Mouse (Mus musculus) midbrain, postnatal 0 days (tissue): ENCODE results near the gene Lama5. TPM values are rescaled to one million over a fixed set of nuclear protein-coding genes. Genes with fewer than 3 reads are reported as not detected.
"Not testable (repeated sequence)": the region's sequence is repeated elsewhere in the genome, so short reads cannot be mapped to it uniquely, and the experiment has no call there.

Source experiments
- ATAC-seq: fragments of 200-750 bp; cut with Nextera tagmentation; 2 replicates; pipeline ENCODE4 v1.8.0; 2017; ENCODE audit warnings: moderate number of reproducible peaks, mild to moderate bottlenecking, moderate TSS enrichment, moderate library complexity; ENCODE audit not compliant: low FRiP score
- DNase-seq: peaks from one replicate; pipeline ENCODE4 v3.0.0-alpha.2; 2015; ENCODE audit warnings: low spot score
- H3K27ac ChIP-seq: fragments of 300-500 bp; sonication (generic); 2 replicates; pipeline ENCODE4 v1.5.1; 2014; ENCODE audit warnings: low read depth, mild to moderate bottlenecking, low read length, mixed read lengths
- H3K27me3 ChIP-seq: fragments of 300-500 bp; sonication (generic); 2 replicates; pipeline ENCODE4 v1.6.1; 2014; ENCODE audit warnings: low read length, control low read depth, mixed read lengths; ENCODE audit not compliant: insufficient read depth
- H3K36me3 ChIP-seq: fragments of 300-500 bp; sonication (generic); 2 replicates; pipeline ENCODE4 v1.6.1; 2014; ENCODE audit warnings: low read length, control low read depth, mixed read lengths; ENCODE audit not compliant: insufficient read depth
- H3K4me1 ChIP-seq: fragments of 300-500 bp; sonication (generic); 2 replicates; pipeline ENCODE4 v1.6.1; 2014; ENCODE audit warnings: mild to moderate bottlenecking, control low read depth, antibody characterized with exemption, low read length, mixed read lengths; ENCODE audit not compliant: insufficient read depth
- H3K4me2 ChIP-seq: fragments of 300-500 bp; sonication (generic); 2 replicates; pipeline ENCODE4 v1.6.1; 2014; ENCODE audit warnings: low read depth, mild to moderate bottlenecking, low read length, mixed read lengths; ENCODE audit not compliant: poor library complexity, severe bottlenecking
- H3K4me3 ChIP-seq: fragments of 300-500 bp; sonication (generic); 2 replicates; pipeline ENCODE4 v1.5.1; 2014; ENCODE audit warnings: low read depth, mild to moderate bottlenecking, low read length, moderate library complexity
- H3K9ac ChIP-seq: fragments of 300-500 bp; sonication (generic); replicated peaks from 2 replicates; pipeline ENCODE4 v1.6.1; 2014; ENCODE audit warnings: mild to moderate bottlenecking, low read length, moderate library complexity, mixed read lengths; ENCODE audit not compliant: poor library complexity, severe bottlenecking
- H3K9me3 ChIP-seq: fragments of 300-500 bp; sonication (generic); 2 replicates; pipeline ENCODE4 v1.6.1; 2016; ENCODE audit warnings: low read length, control low read depth
- CTCF ChIP-seq: IDR thresholded peaks from 2 replicates; pipeline ENCODE4 v1.5.1; 2016; ENCODE audit warnings: antibody characterized with exemption, mild to moderate bottlenecking
- WGBS: fragments of 180-500 bp; shearing (Covaris S2); extraction: QIAGEN DNeasy Blood & Tissue Kit; methylation state at CpG from one replicate; pipeline ENCODE4 v1.1.7; 2014; 5-methylcytosine and 5-hydroxymethylcytosine counted together
- polyA plus RNA-seq: library from polyadenylated mRNA; unstranded; fragments of >200 nt; fragmentation: Nextera tagmentation; extraction: Ambion mirVana; gene quantifications from 2 replicates; pipeline ENCODE4 v1.2.1, GENCODE M21; 2015
- total RNA-seq: library from RNA; depleted of rRNA; stranded (reverse); fragments of >200 nt; gene quantifications from 2 replicates; pipeline ENCODE4 v1.2.3, GENCODE M21; 2014

Lama5 gene
- total and polyA plus RNA-seq, 2 experiments from 2014 or later: 1.8 to 8.9 TPM

GRCm38 (mm10) chr2:180260610-180261480 lies 35.2 kb upstream of the Lama5 start:
- 64% methylated on average over 8 of the region's 8 CpGs for WGBS
- H3K27me3 ChIP-seq: no peaks in the 10 kb centered on the region
- H3K27ac ChIP-seq: no peak overlapping the region
- no peaks in the 10 kb centered on the region for H3K9me3 ChIP-seq
- H3K4me1 ChIP-seq: 0 out of 2 replicates have a peak, but pooled peaks cover 2% of the 10 kb centered on the region
- H3K9ac ChIP-seq: no peak overlapping the region
- peaks cover 40% of the 10 kb centered on the region for H3K36me3 ChIP-seq
- ATAC-seq (no peak), DNase-seq (no peak)
- TF ChIP-seq CTCF: no peak
- H3K4me2 ChIP-seq: no peak overlapping the region
- H3K4me3 ChIP-seq: no peak overlapping the region

GRCm38 (mm10) chr2:180259826-180260609 lies 34.4 kb upstream of the Lama5 start:
- H3K4me3 ChIP-seq, H3K27me3 ChIP-seq, DNase-seq, H3K9me3 ChIP-seq, ATAC-seq, H3K4me1 ChIP-seq, H3K4me2 ChIP-seq, H3K9ac ChIP-seq, H3K27ac ChIP-seq: not testable (repeated sequence)
- H3K36me3 ChIP-seq: peaks cover 38% of the 10 kb centered on the region
- 76% methylated on average over 17 of the region's 17 CpGs for WGBS

GRCm38 (mm10) chr2:180258951-180259484 lies 33.4 kb upstream of the Lama5 start:
- not testable (repeated sequence) for H3K9me3 ChIP-seq, H3K4me3 ChIP-seq, ATAC-seq, H3K9ac ChIP-seq, H3K27me3 ChIP-seq, DNase-seq, H3K4me2 ChIP-seq, H3K4me1 ChIP-seq, H3K27ac ChIP-seq
- peaks cover 35% of the 10 kb centered on the region for H3K36me3 ChIP-seq
- 76% methylated on average over 10 of the region's 10 CpGs for WGBS

GRCm38 (mm10) chr2:180257963-180258865 lies 32.6 kb upstream of the Lama5 start:
- Histone ChIP-seq H3K36me3 (peaks cover 27% of the 10 kb centered on the region), H3K9me3 (no peaks in the 10 kb centered on the region), H3K27me3 (no peaks in the 10 kb centered on the region), H3K4me3 (peak overlapping the region; percentile 74), H3K27ac (peak overlapping the region; percentile 93; the same call in 1 of the 2 replicates), H3K4me2 (peak overlapping the region; percentile 72), H3K4me1 (0 out of 2 replicates have a peak, but pooled peaks cover 4% of the 10 kb centered on the region), H3K9ac (peak overlapping the region; percentile 86; the same call in 1 of the 2 replicates)
- WGBS: 54% methylated on average over 11 of the region's 11 CpGs
- ATAC-seq (no peak), DNase-seq (no peak)
- TF ChIP-seq CTCF: no peak

GRCm38 (mm10) chr2:180257001-180257521 lies 31.4 kb upstream of the Lama5 start, which contains the start of gene Rps21:
Gene Rps21 (plus strand): TSS chr2:180257377.
- ATAC-seq: peak; percentile 94
- peak within 1 kb of the TSS; percentile 87 for H3K4me2 ChIP-seq

More at GRCm38 (mm10) chr2:180257001-180257521, 31.4 kb upstream of the Lama5 start, which contains the start of gene Rps21:
- no peak for TF ChIP-seq CTCF
- under 1% methylated on average over 38 of the region's 38 CpGs for WGBS
- DNase-seq: peak; percentile 100
- H3K9me3 ChIP-seq: no peaks in the 10 kb centered on the region
- H3K9ac ChIP-seq: peak within 1 kb of the TSS; percentile 86
- peaks cover 17% of the 10 kb centered on the region for H3K36me3 ChIP-seq
- no peaks in the 10 kb centered on the region for H3K27me3 ChIP-seq
- H3K4me1 ChIP-seq: 0 out of 2 replicates have a peak, but pooled peaks cover 4% of the 10 kb centered on the region
- peak within 1 kb of the TSS; percentile 93 for H3K27ac ChIP-seq
- H3K4me3 ChIP-seq: peak within 1 kb of the TSS; percentile 74
